Mouse (Mus musculus): ENCODE data around the gene Cdh24.

Gene Cdh24

GRCm38 (mm10) chr14:54641305-54641969, at the start of gene Cdh24:
Cdh24 (minus strand) TSS chr14:54641364.
- DNase-seq (ENCODE audit: low read depth) = peak; percentile 92

- no peak for DNase-seq (ENCODE audit: low read depth)
Observed at GRCm38 (mm10) chr14:54687251-54687650, 46.1 kb upstream of the Cdh24 start.

DNA sequence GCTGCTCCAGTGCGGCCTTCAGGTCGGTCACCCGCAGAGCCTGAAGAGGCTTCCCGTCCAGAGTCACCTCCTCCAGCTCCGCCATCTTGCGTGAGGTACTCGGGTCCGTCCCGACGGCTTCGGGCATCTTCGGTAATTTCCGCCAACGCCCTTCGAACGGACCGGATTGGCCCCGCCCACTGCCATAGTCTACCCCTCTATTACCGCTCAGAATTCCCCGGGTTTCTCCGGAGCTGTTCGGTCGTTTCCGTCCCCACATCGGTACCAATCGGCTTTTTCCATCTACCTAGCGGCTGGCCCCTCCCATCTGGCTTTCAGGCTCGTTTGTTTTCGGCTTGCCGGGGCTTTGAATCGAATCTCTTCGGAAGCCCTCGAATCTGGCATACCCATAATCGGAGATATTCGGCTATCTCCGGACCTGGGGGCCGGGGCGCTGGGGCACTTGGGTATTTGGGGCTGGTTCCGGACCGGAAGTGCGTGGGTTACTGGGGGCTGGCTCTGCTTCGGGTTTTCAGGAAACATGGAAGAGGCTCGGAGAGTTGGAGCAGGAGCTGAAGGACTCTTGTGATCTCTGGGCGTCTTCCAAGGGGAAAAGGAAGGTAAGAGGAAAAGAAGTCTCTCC, 45.5 kb upstream of the Cdh24 start, which contains the start of gene Acin1:
Gene Acin1 (minus strand): TSS at position 410 of the 622 bp plus-strand sequence.
- peak; percentile 98 for DNase-seq (ENCODE audit: low read depth)

DNA sequence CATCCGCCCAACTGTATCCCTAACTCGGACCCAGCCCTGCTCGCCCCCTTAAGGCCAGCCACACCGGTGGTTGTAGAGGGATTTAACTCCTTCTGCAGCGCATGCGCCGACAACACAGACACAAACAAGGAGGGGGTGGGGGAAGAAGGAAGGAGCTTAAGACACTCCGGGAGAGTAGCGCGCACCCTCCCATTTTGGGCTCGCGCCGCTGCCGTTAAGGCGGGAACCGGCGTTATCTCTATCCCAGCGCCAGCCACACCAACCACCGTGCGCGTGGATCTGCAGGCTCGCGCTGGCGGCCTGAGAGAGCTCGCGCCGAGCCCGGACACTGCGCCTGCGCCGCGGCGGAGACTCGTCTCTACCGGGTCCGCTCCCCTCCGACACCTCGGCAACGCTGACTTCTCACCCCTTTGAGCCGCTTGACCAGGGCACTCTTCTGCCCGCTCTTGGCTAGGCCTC, 44.9 kb upstream of the Cdh24 start, which contains the start of gene 1700123O20Rik:
Gene 1700123O20Rik (plus strand): TSS at position 154 of the 459 bp plus-strand sequence.
- peak; percentile 80 for DNase-seq (ENCODE audit: low read depth)

- DNase-seq (ENCODE audit: low read depth) = no peak
Observed at GRCm38 (mm10) chr14:54685471-54685870, 44.3 kb upstream of the Cdh24 start.

DNA sequence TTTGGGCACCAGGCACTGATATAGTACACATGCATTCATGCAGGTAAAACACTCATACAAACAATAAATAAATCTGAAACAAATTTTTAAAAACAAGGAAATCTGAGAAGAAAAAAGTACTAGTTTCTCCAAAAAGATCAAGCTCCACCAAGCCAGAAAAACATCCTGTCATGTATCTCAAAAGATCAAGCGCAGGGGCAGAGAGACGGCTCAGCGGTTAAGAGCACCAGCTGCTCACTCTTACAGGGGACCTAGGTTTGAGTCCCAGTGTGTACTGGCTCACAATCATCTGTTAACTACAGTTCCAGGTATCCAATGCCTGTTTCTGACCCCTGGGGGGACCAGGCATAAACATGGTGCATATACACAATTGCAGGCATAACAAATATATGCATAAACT, 41.2 kb upstream of the Cdh24 start:
- DNase-seq (ENCODE audit: low read depth) = no peak

DNA sequence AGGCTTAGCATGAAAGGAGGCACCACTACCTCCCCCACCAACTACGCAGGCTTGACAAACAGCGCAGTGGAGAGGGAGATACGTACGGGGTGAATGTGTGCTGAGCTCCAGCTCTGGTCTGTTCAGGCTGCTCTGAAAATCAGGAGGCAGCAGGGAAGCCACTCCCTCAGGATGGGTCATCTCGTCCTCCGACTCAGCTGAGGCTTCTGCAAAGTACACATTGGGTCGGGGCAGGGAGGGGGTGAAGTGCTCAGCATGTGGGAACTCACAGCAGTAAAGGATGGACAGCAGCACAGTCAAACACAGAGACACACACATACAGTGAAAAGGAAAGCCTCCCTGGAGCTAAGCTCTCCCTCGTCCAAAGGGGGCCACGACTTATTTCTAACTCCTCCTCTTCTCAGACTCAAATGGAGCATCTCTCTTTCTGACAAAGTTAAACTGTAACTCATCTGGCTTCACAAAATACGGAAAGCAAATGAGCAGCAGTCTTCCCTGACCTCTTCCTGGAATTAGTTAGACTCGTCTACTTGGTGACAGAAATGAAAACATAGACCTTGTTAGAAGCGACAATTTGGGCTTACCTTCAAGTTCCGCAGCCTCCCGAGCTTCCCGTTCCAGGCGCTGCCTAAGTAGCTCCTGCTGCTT, 37.6 kb upstream of the Cdh24 start:
- DNase-seq (ENCODE audit: low read depth) = no peak

DNA sequence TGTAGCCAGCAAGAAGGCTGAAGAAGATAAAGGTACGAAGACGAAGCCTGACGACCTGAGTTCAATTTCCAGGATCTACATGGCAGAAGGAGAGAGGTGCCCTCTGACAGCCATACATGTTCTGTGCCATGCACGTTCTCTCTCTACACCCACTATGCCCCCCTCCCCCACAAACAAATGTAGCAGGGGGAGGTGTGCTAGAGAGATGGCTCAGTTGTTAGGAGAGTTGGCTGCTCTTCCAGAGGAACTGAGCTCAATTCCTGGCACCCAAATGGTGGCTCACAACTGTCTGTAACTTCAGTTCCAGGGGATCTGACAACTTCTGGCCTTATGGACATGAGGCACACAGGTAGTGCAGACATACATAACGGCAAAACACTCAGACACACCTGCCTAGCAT, 35.1 kb upstream of the Cdh24 start:
- DNase-seq (ENCODE audit: low read depth) = no peak

GRCm38 (mm10) chr14:54674317-54674716, 33.2 kb upstream of the Cdh24 start:
- DNase-seq (ENCODE audit: low read depth) = no peak

- DNase-seq (ENCODE audit: low read depth) = no peak
Observed at GRCm38 (mm10) chr14:54669381-54669780, 28.2 kb upstream of the Cdh24 start.

- no peak for DNase-seq (ENCODE audit: low read depth)
Observed at GRCm38 (mm10) chr14:54664477-54665222, 23.5 kb upstream of the Cdh24 start.

GRCm38 (mm10) chr14:54660009-54660408, 18.8 kb upstream of the Cdh24 start:
- peak; percentile 73 for DNase-seq (ENCODE audit: low read depth)

GRCm38 (mm10) chr14:54653496-54653895, 12.3 kb upstream of the Cdh24 start:
- peak; percentile 76 for DNase-seq (ENCODE audit: low read depth)

DNA sequence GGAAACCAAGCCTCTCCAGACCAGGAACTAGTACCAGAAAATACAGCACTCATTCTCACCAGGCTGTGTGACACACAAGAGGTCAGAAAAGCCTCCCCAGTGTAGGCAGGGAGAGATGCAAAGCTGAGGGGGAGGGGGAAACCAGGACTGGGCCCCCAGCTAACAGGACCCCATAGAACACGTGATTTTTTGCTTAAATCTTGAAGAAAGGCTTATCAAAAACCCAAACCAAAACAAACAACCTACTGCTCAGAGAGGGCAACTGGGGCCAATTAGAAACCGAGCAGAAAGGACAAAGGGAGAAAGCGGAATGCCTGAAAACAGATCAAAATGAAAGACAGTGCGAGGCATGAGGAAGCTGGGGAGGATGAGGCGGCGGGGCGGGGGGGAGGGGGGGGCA, 11.6 kb upstream of the Cdh24 start:
- no peak for DNase-seq (ENCODE audit: low read depth)

DNA sequence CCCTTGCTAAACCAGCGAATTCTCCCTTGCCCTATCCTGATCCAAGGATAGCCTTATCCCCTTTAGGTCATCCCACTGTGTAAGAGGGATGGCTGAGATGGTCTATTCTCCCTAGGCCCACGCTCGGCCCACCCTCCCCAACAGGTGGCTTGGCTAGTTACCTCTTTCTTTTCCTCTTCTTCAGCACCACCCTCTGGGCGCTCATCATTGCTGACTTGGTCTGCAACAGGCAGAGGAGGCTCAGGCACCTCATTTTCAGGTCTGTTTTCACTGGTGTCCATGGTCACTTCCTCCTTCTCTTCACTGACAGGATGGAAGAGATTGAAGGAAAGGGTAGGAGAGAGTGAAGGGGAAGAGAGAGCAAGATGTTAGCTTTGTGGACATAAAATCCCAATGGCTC, 10.4 kb upstream of the Cdh24 start:
- DNase-seq (ENCODE audit: low read depth) = no peak

DNA sequence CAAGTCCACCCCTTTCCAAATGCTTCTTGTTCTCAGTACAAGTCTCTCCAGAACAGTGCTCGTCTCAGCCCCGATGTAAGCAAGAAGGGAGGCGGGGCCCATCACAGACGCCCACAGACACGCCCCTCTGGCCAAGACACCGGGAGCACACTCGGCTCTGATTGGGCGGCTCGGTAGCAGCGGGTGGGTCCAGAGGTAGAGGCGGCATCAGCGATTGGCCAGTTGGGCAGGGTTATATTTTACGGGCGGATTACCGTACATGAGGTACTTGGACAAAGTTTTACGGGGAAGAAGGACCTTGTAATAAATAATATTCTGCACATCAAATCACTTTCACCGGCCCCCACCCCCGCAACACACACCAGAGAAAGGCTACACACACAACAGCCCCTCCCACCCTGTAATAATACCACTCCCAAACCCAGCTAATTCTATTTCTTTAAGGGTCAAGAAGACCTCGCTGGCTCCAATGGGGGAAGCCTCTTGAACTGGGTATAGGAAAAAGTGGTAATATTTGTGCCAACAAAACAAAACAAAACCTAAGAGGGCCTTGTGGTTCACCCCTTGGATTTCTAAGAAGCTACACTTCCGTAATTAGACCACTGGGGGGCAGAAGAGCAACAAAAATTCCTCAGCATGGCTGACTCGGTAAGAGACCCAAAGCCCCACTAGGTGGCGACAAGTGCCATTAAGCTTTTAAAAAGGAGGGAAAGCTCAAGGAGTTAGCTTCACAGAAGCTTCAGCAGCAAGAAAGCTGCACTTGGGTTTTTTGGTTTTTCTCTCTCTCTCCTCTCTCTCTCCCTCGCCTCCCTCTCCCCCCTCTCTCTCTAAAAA, 9.7 kb upstream of the Cdh24 start:
- DNase-seq (ENCODE audit: low read depth) = peak; percentile 96

- no peak for DNase-seq (ENCODE audit: low read depth)
Observed at GRCm38 (mm10) chr14:54647900-54648299, 6.7 kb upstream of the Cdh24 start.

- DNase-seq (ENCODE audit: low read depth) = no peak
Observed at GRCm38 (mm10) chr14:54646898-54647636, 5.9 kb upstream of the Cdh24 start.

DNA sequence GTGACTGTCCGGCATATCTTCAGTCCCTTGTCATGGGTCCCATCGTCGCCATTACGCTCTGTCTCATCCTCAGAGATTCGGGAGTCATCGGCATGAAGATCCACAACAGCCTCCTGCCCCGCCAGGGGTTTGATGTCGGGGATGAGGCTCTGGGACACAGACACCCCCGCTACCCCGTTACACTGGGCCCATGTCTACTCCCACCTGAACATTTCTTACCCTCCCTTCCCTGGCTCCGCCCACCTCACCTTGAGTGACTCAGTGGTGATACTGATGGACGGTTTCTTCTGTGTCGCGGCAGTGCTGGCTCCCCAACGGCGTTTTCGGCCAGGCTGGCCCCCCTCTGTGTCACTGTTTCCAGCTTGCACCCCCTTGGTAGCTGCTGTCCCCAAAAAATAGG, 5.3 kb upstream of the Cdh24 start:
- DNase-seq (ENCODE audit: low read depth) = no peak

DNA sequence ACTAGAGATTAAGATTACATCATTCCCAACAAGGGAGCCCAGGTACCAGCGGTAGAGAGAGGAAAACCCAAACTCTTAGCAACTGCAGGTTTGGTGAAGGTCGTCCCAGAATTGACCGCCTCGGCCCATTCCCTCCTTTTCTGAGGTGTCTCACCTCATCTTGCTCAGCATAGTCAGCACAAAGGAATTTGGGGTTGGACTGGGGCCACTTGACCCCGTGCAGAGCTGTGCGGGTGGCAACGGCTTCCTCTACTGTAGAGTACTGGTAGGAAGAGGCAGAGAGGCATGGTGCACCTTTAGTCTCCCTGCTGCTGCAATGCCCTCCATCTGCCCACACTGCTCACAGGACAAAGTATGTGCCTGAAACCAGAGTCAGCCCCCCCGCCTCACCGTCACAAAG, 3.1 kb upstream of the Cdh24 start:
- no peak for DNase-seq (ENCODE audit: low read depth)

- no peak for DNase-seq (ENCODE audit: low read depth)
Observed at GRCm38 (mm10) chr14:54643011-54643410, 1.8 kb upstream of the Cdh24 start.
